Mouse (Mus musculus) embryonic facial prominence, embryonic 13.5 days (tissue): Measurements from ENCODE around the gene BC030500. TPM values are rescaled to one million over a fixed set of nuclear protein-coding genes. Genes with fewer than 3 reads are reported as not detected.

Experiments
- ATAC-seq: fragments of 200-750 bp; cut with Nextera tagmentation; 2 replicates; pipeline ENCODE4 v1.8.0; 2017; ENCODE audit warnings: low read depth; ENCODE audit not compliant: insufficient number of reproducible peaks, insufficient read depth, low FRiP score, low TSS enrichment
- H3K27ac ChIP-seq: fragments of 300-500 bp; sonication (generic); 2 replicates; pipeline ENCODE4 v1.5.1; 2015; ENCODE audit warnings: moderate library complexity, mild to moderate bottlenecking, inconsistent platforms
- H3K27me3 ChIP-seq: fragments of 300-500 bp; sonication (generic); 2 replicates; pipeline ENCODE4 v1.6.1; 2015; ENCODE audit warnings: mild to moderate bottlenecking, inconsistent platforms
- H3K36me3 ChIP-seq: fragments of 300-500 bp; sonication (generic); 2 replicates; pipeline ENCODE4 v1.6.1; 2015; ENCODE audit warnings: mild to moderate bottlenecking, inconsistent platforms
- H3K4me1 ChIP-seq: fragments of 300-500 bp; sonication (generic); 2 replicates; pipeline ENCODE4 v1.6.1; 2015; ENCODE audit warnings: inconsistent platforms
- H3K4me2 ChIP-seq: fragments of 300-500 bp; sonication (generic); 2 replicates; pipeline ENCODE4 v1.6.1; 2015; ENCODE audit warnings: moderate library complexity, mild to moderate bottlenecking, inconsistent platforms
- H3K4me3 ChIP-seq: fragments of 300-500 bp; sonication (generic); 2 replicates; pipeline ENCODE4 v1.5.1; 2015; ENCODE audit warnings: mild to moderate bottlenecking, inconsistent platforms
- H3K9ac ChIP-seq: fragments of 300-500 bp; sonication (generic); 2 replicates; pipeline ENCODE4 v1.6.1; 2015; ENCODE audit warnings: mild to moderate bottlenecking, inconsistent platforms
- H3K9me3 ChIP-seq: fragments of 300-500 bp; sonication (generic); 2 replicates; pipeline ENCODE4 v1.6.1; 2016; ENCODE audit warnings: inconsistent platforms
- WGBS: fragments of 180-500 bp; shearing (Covaris S2); methylation state at CpG from one replicate; pipeline ENCODE4 v1.1.7; 2015; ENCODE audit warnings: mixed read lengths; 5-methylcytosine and 5-hydroxymethylcytosine counted together
- polyA plus RNA-seq: library from polyadenylated mRNA; unstranded; fragments of >200 nt; fragmentation: Nextera tagmentation; extraction: Ambion mirVana; gene quantifications from 2 replicates; pipeline ENCODE4 v1.2.1, GENCODE M21; 2015

The BC030500 gene
- polyA plus RNA-seq, 1 experiment from 2014 or later = 1.5 TPM

GRCm38 (mm10) chr8:58957195-58957739, 45.7 kb downstream of the BC030500 start:
- H3K9me3 ChIP-seq = no peaks in the 10 kb centered on the region
- WGBS = 81% methylated on average over 5 of the region's 5 CpGs
- no peak overlapping the region for H3K4me3 ChIP-seq

More at GRCm38 (mm10) chr8:58957195-58957739, 45.7 kb downstream of the BC030500 start:
- no peak for ATAC-seq
- no peak overlapping the region for H3K27ac ChIP-seq
- H3K27me3 ChIP-seq = no peaks in the 10 kb centered on the region
- no peaks in the 10 kb centered on the region for H3K4me1 ChIP-seq
- no peak overlapping the region for H3K9ac ChIP-seq
- H3K36me3 ChIP-seq = no peaks in the 10 kb centered on the region
- no peak overlapping the region for H3K4me2 ChIP-seq

Other genes starting within 250 kb of the BC030500 start
- 2.1 and 2.7 TPM in 2 replicates for gene Galntl6, start 885 bp downstream of the BC030500 start, polyA plus RNA-seq